Mouse (Mus musculus) limb, embryonic 11.5 days (tissue): ENCODE measurements at regions not wholly inside any gene's neighbourhood (a gene's known extent, or its start where the extent isn't known, plus 50 kb on each side); places are given as distances from the start of the nearest gene placed in this dataset.

Experiments used
- ATAC-seq: fragments of 200-750 bp; cut with Nextera tagmentation; 2 replicates; pipeline ENCODE4 v1.8.0; 2017; ENCODE audit warnings: low read depth; ENCODE audit not compliant: insufficient number of reproducible peaks, low FRiP score, low TSS enrichment
- DNase-seq: peaks from one replicate; pipeline ENCODE4 v3.0.0-alpha.2; 2015; ENCODE audit warnings: low spot score
- H3K27ac ChIP-seq: fragments of 300-500 bp; sonication (generic); replicated peaks from 2 replicates; pipeline ENCODE4 v1.5.1; 2014; ENCODE audit warnings: low read depth, mild to moderate bottlenecking, low read length
- H3K27me3 ChIP-seq: fragments of 300-500 bp; sonication (generic); 2 replicates; pipeline ENCODE4 v1.6.1; 2014; ENCODE audit warnings: mild to moderate bottlenecking, low read length, mixed read lengths; ENCODE audit not compliant: control insufficient read depth, insufficient read depth
- H3K36me3 ChIP-seq: fragments of 300-500 bp; sonication (generic); 2 replicates; pipeline ENCODE4 v1.6.1; 2014; ENCODE audit warnings: mild to moderate bottlenecking, low read length, moderate library complexity, mixed read lengths; ENCODE audit not compliant: control insufficient read depth, insufficient read depth
- H3K4me1 ChIP-seq: fragments of 300-500 bp; sonication (generic); 2 replicates; pipeline ENCODE4 v1.6.1; 2014; ENCODE audit warnings: low read length, mixed read lengths; ENCODE audit not compliant: control insufficient read depth, insufficient read depth
- H3K4me2 ChIP-seq: fragments of 300-500 bp; sonication (generic); 2 replicates; pipeline ENCODE4 v1.6.1; 2014; ENCODE audit warnings: low read depth, mild to moderate bottlenecking, moderate library complexity; ENCODE audit not compliant: severe bottlenecking
- H3K4me3 ChIP-seq: fragments of 300-500 bp; sonication (generic); 2 replicates; pipeline ENCODE4 v1.5.1; 2014; ENCODE audit warnings: low read depth, low read length
- H3K9ac ChIP-seq: fragments of 300-500 bp; sonication (generic); 2 replicates; pipeline ENCODE4 v1.6.1; 2014; ENCODE audit warnings: mild to moderate bottlenecking, low read length
- H3K9me3 ChIP-seq: fragments of 300-500 bp; sonication (generic); 2 replicates; pipeline ENCODE4 v1.6.1; 2016; ENCODE audit warnings: low read length; ENCODE audit not compliant: control insufficient read depth
- WGBS: fragments of 180-500 bp; shearing (Covaris S2); extraction: QIAGEN DNeasy Blood & Tissue Kit; methylation state at CpG from one replicate; pipeline ENCODE4 v1.1.7; 2014; 5-methylcytosine and 5-hydroxymethylcytosine counted together

GRCm38 (mm10) chr5:100309807-100310165 lies 106.2 kb downstream of the Sec31a start:
- Histone ChIP-seq H3K4me3 (no peak overlapping the region), H3K4me2 (no peak overlapping the region), H3K9ac (no peak overlapping the region), H3K4me1 (no peaks in the 10 kb centered on the region), H3K36me3 (no peaks in the 10 kb centered on the region), H3K9me3 (no peaks in the 10 kb centered on the region), H3K27me3 (no peaks in the 10 kb centered on the region), H3K27ac (no peak overlapping the region)
- no peak for ATAC-seq
- no peak for DNase-seq
- 96% methylated on average over 2 of the region's 2 CpGs for WGBS

- H3K27me3 ChIP-seq, result no peaks in the 10 kb centered on the region
These were observed 106.8 kb downstream of the Sec31a start for GRCm38 (mm10) chr5:100309071-100309806.

DNA sequence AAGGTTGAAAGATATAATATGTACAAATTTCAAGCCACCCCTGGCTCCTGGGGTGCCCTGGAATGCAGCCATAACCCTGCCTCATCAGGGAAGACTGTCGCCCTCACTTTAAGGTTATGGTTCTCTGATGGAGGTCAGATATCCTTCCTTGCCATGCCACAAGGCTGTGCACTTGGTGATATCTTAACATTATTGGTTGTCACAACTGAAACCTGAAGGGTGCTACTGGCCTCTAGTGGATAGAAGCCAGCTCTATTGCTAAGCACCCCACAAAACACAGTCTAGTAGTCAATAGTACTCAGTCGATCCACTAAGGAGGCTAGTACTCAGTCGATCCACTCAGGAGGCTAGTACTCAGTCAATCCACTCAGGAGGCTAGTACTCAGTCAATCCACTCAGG lies 111.6 kb downstream of the Sec31a start:
- no peak overlapping the region for H3K4me3 ChIP-seq
- no peaks in the 10 kb centered on the region for H3K9me3 ChIP-seq
- H3K4me1 ChIP-seq, result no peaks in the 10 kb centered on the region
- no peaks in the 10 kb centered on the region for H3K27me3 ChIP-seq
- no peak overlapping the region for H3K9ac ChIP-seq
- no peak overlapping the region for H3K4me2 ChIP-seq
- H3K27ac ChIP-seq, result no peak overlapping the region
- DNase-seq (no peak), ATAC-seq (no peak)
- H3K36me3 ChIP-seq, result no peaks in the 10 kb centered on the region
- WGBS, result 86% methylated on average over 3 of the region's 3 CpGs

More at GRCm38 (mm10) chr5:100309071-100309806, 106.8 kb downstream of the Sec31a start:
- no peak overlapping the region for H3K27ac ChIP-seq
- no peaks in the 10 kb centered on the region for H3K36me3 ChIP-seq
- DNase-seq, result no peak
- no peaks in the 10 kb centered on the region for H3K4me1 ChIP-seq
- no peak overlapping the region for H3K9ac ChIP-seq
- WGBS, result 80% methylated on average over 17 of the region's 17 CpGs
- no peaks in the 10 kb centered on the region for H3K9me3 ChIP-seq
- H3K4me3 ChIP-seq, result no peak overlapping the region
- no peak overlapping the region for H3K4me2 ChIP-seq
- no peak for ATAC-seq

GRCm38 (mm10) chr5:100302068-100302775 lies 113.8 kb downstream of the Sec31a start:
- no peak overlapping the region for H3K4me2 ChIP-seq
- no peak for DNase-seq
- ATAC-seq, result no peak
- no peak overlapping the region for H3K27ac ChIP-seq
- H3K4me3 ChIP-seq, result no peak overlapping the region
- no peaks in the 10 kb centered on the region for H3K4me1 ChIP-seq
- H3K9ac ChIP-seq, result no peak overlapping the region
- H3K9me3 ChIP-seq, result no peaks in the 10 kb centered on the region
- no peaks in the 10 kb centered on the region for H3K27me3 ChIP-seq
- 83% methylated on average over 17 of the region's 17 CpGs for WGBS
- H3K36me3 ChIP-seq, result no peaks in the 10 kb centered on the region

- H3K9ac ChIP-seq, result no peak overlapping the region
- no peak overlapping the region for H3K27ac ChIP-seq
- H3K4me1 ChIP-seq, result no peaks in the 10 kb centered on the region
- no peaks in the 10 kb centered on the region for H3K9me3 ChIP-seq
- 90% methylated on average over 4 of the region's 4 CpGs for WGBS
- no peak for DNase-seq
- H3K4me2 ChIP-seq, result no peak overlapping the region
- no peak for ATAC-seq
- no peaks in the 10 kb centered on the region for H3K36me3 ChIP-seq
- no peaks in the 10 kb centered on the region for H3K27me3 ChIP-seq
- no peak overlapping the region for H3K4me3 ChIP-seq
These were observed 116.9 kb downstream of the Sec31a start for GRCm38 (mm10) chr5:100299141-100299540.

DNA sequence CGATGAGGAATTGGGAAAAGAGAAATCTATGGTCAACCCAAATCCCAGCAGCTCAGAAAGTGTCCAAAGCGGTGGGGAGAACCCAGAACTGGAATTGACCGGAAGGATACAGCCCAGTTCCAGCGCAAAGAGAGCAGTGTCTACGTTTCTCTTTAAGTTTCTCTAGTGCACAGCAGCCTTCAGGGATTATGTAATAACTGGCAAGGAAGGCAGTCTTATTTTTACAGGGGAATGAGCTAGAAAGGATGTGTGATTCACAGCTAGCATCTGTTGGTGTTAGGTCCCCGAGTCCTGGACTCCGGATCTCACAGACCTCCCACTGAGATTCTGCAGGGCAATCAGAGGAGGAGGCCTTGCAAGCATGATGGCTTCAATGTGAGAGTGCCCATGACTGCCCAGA lies 121.8 kb downstream of the Sec31a start:
- H3K9ac ChIP-seq, result no peak overlapping the region
- DNase-seq (no peak), ATAC-seq (no peak)
- H3K9me3 ChIP-seq, result no peaks in the 10 kb centered on the region
- no peaks in the 10 kb centered on the region for H3K27me3 ChIP-seq
- H3K27ac ChIP-seq, result no peak overlapping the region
- 81% methylated on average over 7 of the region's 7 CpGs for WGBS
- no peak overlapping the region for H3K4me3 ChIP-seq
- no peak overlapping the region for H3K4me2 ChIP-seq
- H3K36me3 ChIP-seq, result no peaks in the 10 kb centered on the region
- no peaks in the 10 kb centered on the region for H3K4me1 ChIP-seq

- H3K9ac ChIP-seq, result no peak overlapping the region
- no peak overlapping the region for H3K27ac ChIP-seq
- no peak for DNase-seq
- 89% methylated on average over 4 of the region's 4 CpGs for WGBS
- no peaks in the 10 kb centered on the region for H3K27me3 ChIP-seq
- H3K9me3 ChIP-seq, result no peaks in the 10 kb centered on the region
- no peak overlapping the region for H3K4me3 ChIP-seq
- no peak for ATAC-seq
- H3K36me3 ChIP-seq, result no peaks in the 10 kb centered on the region
- no peaks in the 10 kb centered on the region for H3K4me1 ChIP-seq
- no peak overlapping the region for H3K4me2 ChIP-seq
These were observed 120.6 kb upstream of the Tmem150c start for GRCm38 (mm10) chr5:100280215-100280614.

GRCm38 (mm10) chr5:100279474-100279873 lies 119.9 kb upstream of the Tmem150c start:
- H3K4me2 ChIP-seq, result no peak overlapping the region
- H3K4me3 ChIP-seq, result no peak overlapping the region
- DNase-seq (no peak), ATAC-seq (no peak)
- WGBS, result 91% methylated on average over 8 of the region's 8 CpGs
- H3K9ac ChIP-seq, result no peak overlapping the region
- H3K27ac ChIP-seq, result no peak overlapping the region
- no peaks in the 10 kb centered on the region for H3K27me3 ChIP-seq
- H3K4me1 ChIP-seq, result no peaks in the 10 kb centered on the region
- no peaks in the 10 kb centered on the region for H3K36me3 ChIP-seq
- no peaks in the 10 kb centered on the region for H3K9me3 ChIP-seq
